Mouse (Mus musculus): Measurements from ENCODE around the gene Foxo3. TPM values are rescaled to one million over a fixed set of nuclear protein-coding genes. Genes with fewer than 3 reads are reported as not detected.

The Foxo3 gene
- 49.3 and 79.9 TPM in 2 replicates for polyA plus RNA-seq (2012; rRNA removed)

GRCm38 (mm10) chr10:42276507-42277345, at the start of gene Foxo3:
TSS of gene Foxo3 (minus strand) at chr10:42276755.
- peaks cover 18% of the 10 kb centered on the region for H3K4me1 ChIP-seq (ENCODE audit: control insufficient read depth, insufficient read depth, low read length)
- peak; percentile 94; the same call in 1 of the 2 replicates for TF ChIP-seq POLR2A (IDR thresholded peaks at IDR 0.05; ENCODE audit: borderline replicate concordance, extremely low read depth, low read depth, low read length)
- TF ChIP-seq CTCF (IDR thresholded peaks at IDR 0.05; ENCODE audit: insufficient read depth, low read length): no peak
- H3K4me3 ChIP-seq (replicated peaks; ENCODE audit: extremely low read depth, low read depth, low read length): peak within 1 kb of the TSS; percentile 81
- DNase-seq: peak; percentile 89
- under 1% methylated on average over 72 of the region's 88 CpGs for WGBS

GRCm38 (mm10) chr10:42325305-42325704, 48.8 kb upstream of the Foxo3 start:
- WGBS: 87% methylated on average over 10 of the region's 10 CpGs
- no peaks in the 10 kb centered on the region for H3K4me1 ChIP-seq (ENCODE audit: control insufficient read depth, insufficient read depth, low read length)

GRCm38 (mm10) chr10:42323978-42324377, 47.4 kb upstream of the Foxo3 start:
- TF ChIP-seq CTCF (IDR thresholded peaks at IDR 0.05; ENCODE audit: insufficient read depth, low read length) (no peak), POLR2A (IDR thresholded peaks at IDR 0.05; ENCODE audit: borderline replicate concordance, extremely low read depth, low read depth, low read length) (no peak)
- H3K4me3 ChIP-seq (replicated peaks; ENCODE audit: extremely low read depth, low read depth, low read length): no peak overlapping the region
- no peaks in the 10 kb centered on the region for H3K4me1 ChIP-seq (ENCODE audit: control insufficient read depth, insufficient read depth, low read length)
- DNase-seq: no peak

More at GRCm38 (mm10) chr10:42325305-42325704, 48.8 kb upstream of the Foxo3 start:
- TF ChIP-seq POLR2A (IDR thresholded peaks at IDR 0.05; ENCODE audit: borderline replicate concordance, extremely low read depth, low read depth, low read length) (no peak), CTCF (IDR thresholded peaks at IDR 0.05; ENCODE audit: insufficient read depth, low read length) (no peak)
- no peak for DNase-seq
- no peak overlapping the region for H3K4me3 ChIP-seq (replicated peaks; ENCODE audit: extremely low read depth, low read depth, low read length)

- no peak overlapping the region for H3K4me3 ChIP-seq (replicated peaks; ENCODE audit: extremely low read depth, low read depth, low read length)
- no peaks in the 10 kb centered on the region for H3K4me1 ChIP-seq (ENCODE audit: control insufficient read depth, insufficient read depth, low read length)
- TF ChIP-seq CTCF (IDR thresholded peaks at IDR 0.05; ENCODE audit: insufficient read depth, low read length) (no peak), POLR2A (IDR thresholded peaks at IDR 0.05; ENCODE audit: borderline replicate concordance, extremely low read depth, low read depth, low read length) (no peak)
- no peak for DNase-seq
- WGBS: 58% methylated on average over 22 of the region's 22 CpGs
These were observed 36.7 kb upstream of the Foxo3 start for GRCm38 (mm10) chr10:42313222-42313786.

- no peak for DNase-seq
- Histone ChIP-seq H3K4me3 (replicated peaks; ENCODE audit: extremely low read depth, low read depth, low read length) (no peak overlapping the region), H3K4me1 (ENCODE audit: control insufficient read depth, insufficient read depth, low read length) (no peaks in the 10 kb centered on the region)
- WGBS: 72% methylated on average over 1 of the region's 1 CpGs
- TF ChIP-seq POLR2A (IDR thresholded peaks at IDR 0.05; ENCODE audit: borderline replicate concordance, extremely low read depth, low read depth, low read length) (no peak), CTCF (IDR thresholded peaks at IDR 0.05; ENCODE audit: insufficient read depth, low read length) (no peak)
These were observed 36.0 kb upstream of the Foxo3 start for GRCm38 (mm10) chr10:42312557-42312956.

- 38% methylated on average over 8 of the region's 8 CpGs for WGBS
- no peak overlapping the region for H3K4me3 ChIP-seq (replicated peaks; ENCODE audit: extremely low read depth, low read depth, low read length)
- no peak for DNase-seq
These were observed 32.1 kb upstream of the Foxo3 start for GRCm38 (mm10) chr10:42308687-42308987.

GRCm38 (mm10) chr10:42307980-42308686, 31.6 kb upstream of the Foxo3 start:
- peak; percentile 91 for TF ChIP-seq CTCF (IDR thresholded peaks at IDR 0.05; ENCODE audit: insufficient read depth, low read length)
- no peak for TF ChIP-seq POLR2A (IDR thresholded peaks at IDR 0.05; ENCODE audit: borderline replicate concordance, extremely low read depth, low read depth, low read length)
- DNase-seq: peak; percentile 65
- Histone ChIP-seq H3K4me1 (ENCODE audit: control insufficient read depth, insufficient read depth, low read length) (no peaks in the 10 kb centered on the region), H3K4me3 (replicated peaks; ENCODE audit: extremely low read depth, low read depth, low read length) (peak overlapping the region; percentile 55)
- WGBS: 10% methylated on average over 20 of the region's 20 CpGs

More at GRCm38 (mm10) chr10:42308687-42308987, 32.1 kb upstream of the Foxo3 start:
- no peak for TF ChIP-seq POLR2A (IDR thresholded peaks at IDR 0.05; ENCODE audit: borderline replicate concordance, extremely low read depth, low read depth, low read length)
- no peaks in the 10 kb centered on the region for H3K4me1 ChIP-seq (ENCODE audit: control insufficient read depth, insufficient read depth, low read length)

- TF ChIP-seq CTCF (IDR thresholded peaks at IDR 0.05; ENCODE audit: insufficient read depth, low read length): no peak
- no peak for TF ChIP-seq POLR2A (IDR thresholded peaks at IDR 0.05; ENCODE audit: borderline replicate concordance, extremely low read depth, low read depth, low read length)
- H3K4me1 ChIP-seq (ENCODE audit: control insufficient read depth, insufficient read depth, low read length): no peaks in the 10 kb centered on the region
- no peak overlapping the region for H3K4me3 ChIP-seq (replicated peaks; ENCODE audit: extremely low read depth, low read depth, low read length)
- no peak for DNase-seq
- 84% methylated on average over 8 of the region's 8 CpGs for WGBS
These were observed 29.9 kb upstream of the Foxo3 start for GRCm38 (mm10) chr10:42306422-42306821.

GRCm38 (mm10) chr10:42300805-42301204, 24.2 kb upstream of the Foxo3 start:
- no peak for TF ChIP-seq POLR2A (IDR thresholded peaks at IDR 0.05; ENCODE audit: borderline replicate concordance, extremely low read depth, low read depth, low read length)
- no peak for TF ChIP-seq CTCF (IDR thresholded peaks at IDR 0.05; ENCODE audit: insufficient read depth, low read length)
- H3K4me1 ChIP-seq (ENCODE audit: control insufficient read depth, insufficient read depth, low read length): no peaks in the 10 kb centered on the region
- 43% methylated on average over 4 of the region's 4 CpGs for WGBS
- DNase-seq: no peak
- no peak overlapping the region for H3K4me3 ChIP-seq (replicated peaks; ENCODE audit: extremely low read depth, low read depth, low read length)

All from lung, adult 2 months (tissue).